Mouse (Mus musculus) left cerebral cortex, postnatal 14 days (tissue): ENCODE data around the gene Tppp3. TPM values are rescaled to one million over a fixed set of nuclear protein-coding genes. Genes with fewer than 3 reads are reported as not detected.
A peak's percentile ranks its signal among the peaks of the same experiment; 100 is the strongest.

Experiments
- DNase-seq, 2 experiments: peaks; one replicate each; pipeline ENCODE4 v3.0.0; 2021 to 2022; ENCODE audit warnings: low spot score in 2 of 2, mixed read lengths in 1 of 2
- intact Hi-C: fragments of 180-260 bp; cut with DNase I; formaldehyde crosslinking; loops from one replicate; pipeline ENCODE4 v1.15.1; 2025
- total RNA-seq, 2 experiments: library from RNA; stranded (reverse); gene quantifications; 2 replicates each; pipeline ENCODE4 v1.2.3; 2021

The Tppp3 gene
- total RNA-seq, 2 experiments from 2014 or later = 41.2 to 49.7 TPM

DNA sequence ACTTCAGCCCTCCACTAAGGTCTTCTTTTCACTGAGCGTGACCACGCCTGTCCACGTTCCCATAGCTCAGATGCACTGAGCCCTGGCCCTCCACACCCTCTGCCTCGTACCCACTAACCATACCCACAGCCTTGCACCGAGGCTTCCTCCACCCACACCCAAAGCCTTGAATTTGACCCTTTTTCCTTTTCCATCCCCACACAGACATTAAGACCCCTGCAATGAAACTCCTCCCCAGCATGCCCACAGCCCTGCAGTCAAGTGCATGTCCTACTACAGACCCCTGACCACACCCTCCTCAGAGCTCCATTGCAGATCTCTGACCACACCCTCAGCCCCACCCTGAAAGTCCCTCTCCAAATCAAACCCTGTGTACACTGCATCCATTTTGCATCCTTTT is 1.5 kb downstream of the Tppp3 start:
- no peak for DNase-seq
- intact Hi-C loops = no loop called here

- peak in 1 of 2 experiments; percentile 37 for DNase-seq
- intact Hi-C loops = no loop called here
These were observed 2.2 kb downstream of the Tppp3 start for GRCm38 (mm10) chr8:105469041-105469695.

DNA sequence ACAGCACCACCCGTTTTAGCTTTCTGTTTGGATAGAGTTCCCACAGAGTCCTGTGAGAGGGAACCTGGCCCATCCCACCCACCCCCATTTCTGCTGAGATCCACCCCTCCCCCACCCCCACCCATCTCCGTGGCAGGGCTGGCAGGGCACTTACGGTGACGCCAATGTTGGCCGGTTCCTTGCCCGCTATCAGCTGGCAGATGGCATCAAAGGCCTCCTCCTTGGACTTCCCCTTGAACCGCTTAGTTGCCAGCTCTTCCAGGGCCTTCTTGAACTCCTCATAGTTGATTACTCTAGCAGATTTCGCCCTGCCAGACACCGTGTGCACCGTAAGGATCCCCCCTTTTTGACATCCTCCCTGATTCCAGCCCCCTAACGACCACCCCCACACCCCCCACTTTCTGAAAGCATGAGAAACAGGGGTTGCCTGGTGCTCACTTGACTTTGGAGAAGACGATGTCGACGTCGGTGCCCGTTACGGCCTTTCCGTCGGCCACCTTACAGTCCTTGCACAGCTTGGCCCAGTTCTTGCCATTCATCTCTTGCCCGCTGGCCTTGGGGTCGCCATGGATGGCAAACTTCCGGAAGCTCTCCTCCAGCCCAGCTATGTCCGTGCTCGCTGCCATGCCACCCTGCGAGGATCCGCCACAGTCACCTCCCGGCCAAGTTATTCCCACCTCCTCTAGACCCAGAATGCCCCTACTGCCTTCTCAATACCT is 3.2 kb downstream of the Tppp3 start:
- DNase-seq = no peak
- intact Hi-C loops = no loop called here

DNA sequence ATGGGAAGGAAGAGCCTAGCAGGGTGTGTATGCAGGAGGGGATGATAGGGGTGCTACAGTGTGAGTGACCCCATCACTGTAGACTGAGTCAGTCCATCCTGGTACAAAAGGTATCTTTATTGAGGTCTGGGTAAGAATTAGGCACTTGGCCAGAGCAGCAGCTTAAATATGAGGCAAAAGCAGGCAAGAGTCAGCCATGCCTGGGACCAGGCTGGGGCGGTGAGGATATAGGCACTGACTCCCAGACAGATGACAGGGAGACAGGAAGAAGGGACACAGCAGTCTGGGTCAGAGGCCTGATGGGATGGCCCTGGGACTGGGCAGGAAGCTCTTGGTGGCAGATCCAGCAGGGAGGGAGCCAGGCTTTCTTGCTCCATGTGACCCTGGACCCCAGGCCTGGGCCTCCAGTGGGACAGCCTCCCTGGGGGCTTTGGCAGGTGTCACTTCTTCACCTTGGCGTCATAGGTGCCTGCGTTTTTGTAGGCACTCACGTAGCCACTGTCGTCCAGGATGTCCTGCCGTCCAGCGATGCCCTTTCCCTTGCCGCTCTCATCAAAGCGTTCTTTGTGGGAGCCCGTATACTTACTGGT is 3.8 kb downstream of the Tppp3 start:
- intact Hi-C loops = no loop called here
- DNase-seq = no peak

GRCm38 (mm10) chr8:105466700-105467291 is 4.5 kb downstream of the Tppp3 start:
- DNase-seq = peak; percentile 57 to 64

DNA sequence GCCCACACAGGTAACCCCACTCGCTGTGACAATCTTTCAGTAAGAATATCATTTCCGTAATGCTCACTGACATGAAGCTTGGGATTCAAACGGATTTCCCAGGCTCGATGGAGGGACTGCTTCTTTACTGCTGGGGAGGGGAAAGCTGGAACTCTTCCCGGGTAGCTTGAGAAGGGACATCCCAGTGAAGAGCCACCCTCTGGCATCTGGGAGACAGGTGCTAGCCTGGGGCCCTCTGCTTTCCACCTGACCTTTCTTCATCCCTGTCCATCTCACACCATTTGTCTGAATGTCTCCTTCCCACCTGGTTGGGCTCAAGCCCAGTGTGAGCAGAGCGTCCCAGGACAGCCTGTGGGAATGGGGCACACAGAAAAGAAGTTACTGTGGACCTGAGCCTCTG is 5.1 kb downstream of the Tppp3 start:
- intact Hi-C loops = no loop called here
- DNase-seq = no peak

More at GRCm38 (mm10) chr8:105466700-105467291, 4.5 kb downstream of the Tppp3 start:
- intact Hi-C loops = no loop called here

DNA sequence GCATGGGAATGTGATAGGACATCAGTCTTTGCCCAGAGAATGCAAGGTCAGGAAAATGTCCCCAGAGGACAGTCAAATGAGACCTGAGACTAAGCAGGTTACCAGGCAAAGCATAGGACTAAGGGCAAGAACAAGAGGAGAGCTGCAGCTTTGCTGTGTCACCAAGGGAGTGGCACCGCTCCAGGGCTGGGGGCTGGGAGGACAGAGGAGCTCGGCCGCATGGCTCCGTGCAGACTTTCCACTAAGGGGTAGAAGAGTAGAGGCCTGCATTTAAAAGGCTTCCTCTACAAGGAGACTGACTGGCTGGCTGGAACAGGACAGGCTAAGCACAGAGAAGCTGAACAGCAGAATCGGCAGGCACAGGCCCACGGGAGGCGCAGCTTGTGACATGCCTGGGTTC is 6.7 kb downstream of the Tppp3 start:
- intact Hi-C loops = no loop called here
- no peak for DNase-seq

GRCm38 (mm10) chr8:105461085-105461803 is 10.1 kb downstream of the Tppp3 start:
- intact Hi-C loops = no loop called here
- DNase-seq = no peak

GRCm38 (mm10) chr8:105455218-105455617 is 16.1 kb downstream of the Tppp3 start:
- intact Hi-C loops = no loop called here
- DNase-seq = no peak

DNA sequence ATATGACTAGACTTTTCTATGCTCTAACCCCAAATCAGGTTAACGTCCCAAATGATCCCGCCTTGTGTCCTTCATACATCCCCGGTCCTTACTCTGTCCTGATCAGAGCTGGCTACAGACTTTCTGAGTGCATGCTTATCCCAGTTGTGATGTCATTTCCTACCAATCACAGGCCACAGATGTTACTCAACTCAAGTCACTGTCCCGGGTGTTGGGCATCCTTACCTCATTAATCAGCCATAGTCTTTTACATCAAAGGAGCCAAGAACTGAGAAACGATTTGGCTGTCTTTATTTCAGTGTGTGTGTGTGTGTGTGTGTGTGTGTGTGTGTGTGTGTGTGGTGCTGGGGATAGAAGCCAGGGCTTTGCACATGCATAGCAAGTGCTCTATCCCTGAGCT is 17.2 kb downstream of the Tppp3 start:
- intact Hi-C loops = no loop called here
- DNase-seq = no peak

GRCm38 (mm10) chr8:105453296-105453695 is 18.0 kb downstream of the Tppp3 start:
- intact Hi-C loops = no loop called here
- no peak for DNase-seq

DNA sequence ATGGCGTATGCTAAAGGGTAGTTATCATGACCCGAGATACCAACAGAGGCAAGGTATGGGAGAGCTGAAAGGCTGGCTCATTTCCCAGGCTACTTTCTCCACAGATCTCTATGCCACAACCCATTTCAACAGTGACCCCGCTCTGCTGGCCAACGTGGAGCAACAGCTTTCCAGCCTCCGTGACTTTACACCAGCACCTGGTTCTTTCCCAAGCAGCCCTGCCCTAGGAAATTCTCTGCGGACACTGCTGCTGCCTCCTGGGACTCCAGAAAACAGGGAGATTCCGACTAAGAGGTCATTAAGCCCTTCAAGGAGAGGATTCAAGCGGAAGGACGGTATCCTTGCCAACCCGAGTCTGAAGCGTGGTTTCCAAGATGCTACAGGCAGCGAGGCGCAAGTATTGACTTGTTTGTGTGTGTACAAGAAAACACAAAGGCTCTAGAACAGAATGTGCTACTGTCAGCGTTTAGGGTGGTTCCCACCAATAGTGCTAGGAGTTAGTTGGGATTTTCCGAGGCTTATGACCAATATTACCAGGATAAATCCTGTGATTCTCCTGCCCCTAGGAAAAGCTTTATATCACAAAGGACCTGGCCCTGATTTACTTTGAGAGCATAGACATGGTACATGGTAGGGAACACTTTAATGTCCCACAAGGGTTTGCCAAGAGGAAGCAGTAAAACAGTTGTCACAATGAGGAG is 19.3 kb downstream of the Tppp3 start:
- no peak for DNase-seq
- intact Hi-C loops = no loop called here

GRCm38 (mm10) chr8:105450977-105451376 is 20.3 kb downstream of the Tppp3 start:
- intact Hi-C loops = no loop called here
- DNase-seq = no peak

DNA sequence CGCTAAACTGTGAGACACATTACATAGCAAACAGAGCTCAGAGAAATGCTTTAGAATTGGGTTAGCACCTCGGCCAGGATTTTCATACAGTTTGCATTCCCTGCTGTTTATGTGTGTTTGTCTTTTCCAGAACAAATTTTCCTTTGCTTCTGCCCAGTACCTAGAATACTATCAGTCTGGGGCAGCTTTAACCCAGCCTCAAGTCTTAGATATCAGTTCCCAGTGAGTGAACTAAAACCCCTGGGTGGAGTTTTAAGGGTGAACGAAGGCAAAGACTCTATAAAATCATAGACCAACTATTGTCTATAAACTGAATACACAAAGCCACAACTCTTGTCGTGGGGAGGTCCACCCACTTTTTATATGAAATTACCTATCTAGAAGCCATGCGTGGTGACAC is 22.7 kb downstream of the Tppp3 start:
- no peak for DNase-seq
- intact Hi-C loops = no loop called here

GRCm38 (mm10) chr8:105448188-105448587 is 23.1 kb downstream of the Tppp3 start:
- intact Hi-C loops = no loop called here

DNA sequence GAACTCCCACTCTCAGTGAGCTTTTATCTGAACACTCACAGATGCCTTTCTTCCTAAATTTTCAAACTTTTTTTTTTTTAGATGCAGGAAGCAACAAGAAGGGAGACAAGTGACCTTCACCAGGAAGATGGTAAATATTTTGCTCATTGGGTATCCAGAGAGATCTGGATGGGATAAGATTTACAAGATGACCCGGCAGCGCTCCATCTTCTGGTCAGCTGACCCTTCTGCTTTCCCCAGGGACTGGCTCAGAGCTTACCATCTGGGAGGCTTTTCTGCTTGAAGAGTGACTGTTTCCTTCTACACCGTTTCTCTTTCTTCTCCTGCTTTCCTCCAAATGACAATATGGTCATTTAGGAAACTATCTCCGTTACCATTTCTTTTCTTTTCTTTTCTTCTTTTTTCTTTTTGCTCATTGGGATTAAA is 25.2 kb downstream of the Tppp3 start:
- intact Hi-C loops = no loop called here

More at GRCm38 (mm10) chr8:105448188-105448587, 23.1 kb downstream of the Tppp3 start:
- no peak for DNase-seq

DNA sequence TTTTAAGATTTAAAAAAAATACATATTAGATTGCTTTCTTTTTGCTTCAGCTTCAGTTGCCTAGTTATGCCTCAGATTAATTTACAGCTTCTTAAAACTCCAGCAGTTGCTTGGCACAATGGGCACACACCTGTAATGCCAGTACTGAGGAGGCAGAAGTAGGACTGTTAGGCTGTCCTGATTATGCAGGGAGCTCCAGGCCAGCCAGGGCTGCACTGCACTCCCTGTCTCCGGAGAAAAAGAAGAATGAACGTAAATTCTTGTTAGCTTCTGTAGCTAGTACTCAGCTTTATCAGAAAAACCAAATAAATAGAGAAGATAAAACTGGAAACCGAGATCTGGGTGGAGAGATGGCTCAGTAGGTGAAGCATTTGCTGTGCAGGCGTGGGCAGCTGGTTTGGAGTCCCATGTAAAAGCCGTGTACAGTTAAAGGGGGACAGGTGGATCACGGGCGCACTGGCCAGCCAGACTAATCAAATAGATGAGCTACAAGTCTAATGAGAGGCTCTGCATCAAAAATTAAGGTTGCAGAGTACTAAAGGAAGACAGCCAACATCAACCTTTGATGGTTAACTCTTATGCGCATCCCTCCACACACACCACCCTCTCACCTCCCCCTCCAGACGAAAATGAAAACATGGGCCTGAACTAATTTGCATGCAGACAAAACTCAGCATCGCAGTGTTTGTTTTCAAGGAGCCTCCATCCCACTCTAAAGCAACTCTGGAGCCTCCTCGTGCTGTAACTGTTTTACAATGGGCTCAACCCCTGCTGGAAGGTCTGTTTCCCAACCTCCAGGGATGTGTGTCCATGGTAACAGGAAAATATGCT is 25.8 kb downstream of the Tppp3 start:
- intact Hi-C loops = no loop called here
- peak; percentile 38 to 55 for DNase-seq

More for the DNA sequence above, 25.2 kb downstream of the Tppp3 start:
- no peak for DNase-seq

DNA sequence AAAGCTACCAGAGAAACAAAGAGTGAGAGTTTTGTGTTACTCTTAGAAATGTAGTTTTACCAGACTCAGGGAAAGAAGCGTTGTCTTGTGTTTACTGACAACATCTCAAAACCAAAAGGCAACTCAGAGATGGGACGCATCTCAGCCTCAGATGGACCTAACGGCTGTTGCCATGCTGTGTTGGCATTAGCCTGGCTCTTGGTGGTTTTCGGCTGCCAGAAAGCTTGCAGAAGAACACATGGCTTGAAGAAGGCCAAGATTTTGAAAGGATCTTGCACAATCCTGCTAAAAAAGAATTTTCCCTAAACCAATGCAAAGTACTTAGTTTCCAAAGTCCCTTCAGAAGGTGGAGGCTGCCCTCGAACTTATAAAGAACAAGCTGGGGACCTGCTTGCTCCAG is 28.7 kb downstream of the Tppp3 start:
- no peak for DNase-seq
- intact Hi-C loops = no loop called here
